Mouse (Mus musculus) thymus, adult 2 months (tissue): ENCODE measurements around the gene Plaur. TPM values are rescaled to one million over a fixed set of nuclear protein-coding genes. Genes with fewer than 3 reads are reported as not detected.

Experiments used
- DNase-seq: peaks from one replicate; pipeline ENCODE4 v3.0.0; 2021
- H3K27ac ChIP-seq: fragments of 200-500 bp; 2 replicates; pipeline ENCODE4 v1.5.1; 2012; ENCODE audit warnings: low read length, control low read depth; ENCODE audit not compliant: control insufficient read depth, insufficient read depth
- H3K27me3 ChIP-seq: fragments of 200-500 bp; 2 replicates; pipeline ENCODE4 v1.6.1; 2012; ENCODE audit warnings: mild to moderate bottlenecking, low read length, moderate library complexity, mixed read lengths; ENCODE audit not compliant: control insufficient read depth, insufficient read depth
- H3K36me3 ChIP-seq: fragments of 200-500 bp; 2 replicates; pipeline ENCODE4 v1.6.1; 2012; ENCODE audit warnings: mild to moderate bottlenecking, low read length, moderate library complexity; ENCODE audit not compliant: control insufficient read depth, insufficient read depth
- H3K4me1 ChIP-seq: fragments of 200-500 bp; replicated peaks from 2 replicates; pipeline ENCODE4 v1.6.1; 2012; ENCODE audit warnings: low read length; ENCODE audit not compliant: control insufficient read depth, insufficient read depth
- H3K4me3 ChIP-seq: fragments of 200-500 bp; 2 replicates; pipeline ENCODE4 v1.5.1; 2012; ENCODE audit warnings: mild to moderate bottlenecking, low read length, control low read depth, moderate library complexity; ENCODE audit not compliant: control insufficient read depth, insufficient read depth
- CTCF ChIP-seq: fragments of 200-500 bp; IDR thresholded peaks from 2 replicates; pipeline ENCODE4 v1.5.1; 2012; ENCODE audit warnings: mild to moderate bottlenecking, control low read depth, low read length, moderate library complexity, borderline replicate concordance; ENCODE audit not compliant: control insufficient read depth, poor library complexity, insufficient read depth; ENCODE audit errors: extremely low read depth
- POLR2A ChIP-seq: fragments of 200-500 bp; IDR thresholded peaks from 2 replicates; pipeline ENCODE4 v1.6.1; 2012; ENCODE audit warnings: mild to moderate bottlenecking, low read length, control low read depth, moderate library complexity; ENCODE audit not compliant: control insufficient read depth, poor library complexity, insufficient read depth; ENCODE audit errors: extremely low read depth
- WGBS: fragments of 180-500 bp; shearing (Covaris S2); methylation state at CpG from one replicate; pipeline ENCODE4 v1.1.7; 2018; 5-methylcytosine and 5-hydroxymethylcytosine counted together
- polyA plus RNA-seq: library from polyadenylated mRNA; depleted of rRNA; stranded (reverse); fragments of >200 nt; gene quantifications from 2 replicates; pipeline ENCODE4 v1.2.3, GENCODE M21; 2012

The Plaur gene
- polyA plus RNA-seq, 1 experiment = 9.5 TPM

DNA sequence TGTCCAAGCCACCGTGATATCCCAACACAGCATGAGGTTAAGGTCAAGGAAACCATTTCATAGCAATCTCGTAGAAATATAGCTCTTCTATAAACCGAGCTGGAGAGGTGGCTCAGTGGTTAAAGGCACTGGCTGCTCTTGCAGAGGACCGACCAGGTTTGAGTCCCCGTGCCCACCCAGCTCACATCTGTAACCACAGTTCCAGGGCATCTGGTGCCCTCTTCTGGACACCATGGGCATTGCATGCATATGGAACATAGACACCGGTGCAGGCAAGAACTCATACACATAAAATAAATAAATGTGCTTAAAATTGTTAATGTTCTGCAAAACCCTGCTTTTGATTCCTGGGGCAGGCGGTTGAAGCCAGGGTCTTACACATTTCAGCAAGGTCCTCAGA, 10.7 kb downstream of the Plaur start:
- Histone ChIP-seq H3K4me3 (no peak overlapping the region), H3K36me3 (no peaks in the 10 kb centered on the region), H3K27me3 (no peaks in the 10 kb centered on the region), H3K27ac (no peak overlapping the region), H3K4me1 (peaks cover 7% of the 10 kb centered on the region)
- WGBS = 90% methylated on average over 7 of the region's 7 CpGs
- TF ChIP-seq CTCF (peak; percentile 74; the same call in 1 of the 2 replicates), POLR2A (no peak)
- DNase-seq = peak; percentile 43

GRCm38 (mm10) chr7:24473913-24474529, 11.7 kb downstream of the Plaur start:
- Histone ChIP-seq H3K4me1 (no peaks in the 10 kb centered on the region), H3K27me3 (no peaks in the 10 kb centered on the region), H3K27ac (no peak overlapping the region), H3K36me3 (no peaks in the 10 kb centered on the region), H3K4me3 (no peak overlapping the region)
- 71% methylated on average over 10 of the region's 10 CpGs for WGBS
- TF ChIP-seq CTCF = peak; percentile 71; the same call in 1 of the 2 replicates
- no peak for TF ChIP-seq POLR2A
- DNase-seq = peak; percentile 68

DNA sequence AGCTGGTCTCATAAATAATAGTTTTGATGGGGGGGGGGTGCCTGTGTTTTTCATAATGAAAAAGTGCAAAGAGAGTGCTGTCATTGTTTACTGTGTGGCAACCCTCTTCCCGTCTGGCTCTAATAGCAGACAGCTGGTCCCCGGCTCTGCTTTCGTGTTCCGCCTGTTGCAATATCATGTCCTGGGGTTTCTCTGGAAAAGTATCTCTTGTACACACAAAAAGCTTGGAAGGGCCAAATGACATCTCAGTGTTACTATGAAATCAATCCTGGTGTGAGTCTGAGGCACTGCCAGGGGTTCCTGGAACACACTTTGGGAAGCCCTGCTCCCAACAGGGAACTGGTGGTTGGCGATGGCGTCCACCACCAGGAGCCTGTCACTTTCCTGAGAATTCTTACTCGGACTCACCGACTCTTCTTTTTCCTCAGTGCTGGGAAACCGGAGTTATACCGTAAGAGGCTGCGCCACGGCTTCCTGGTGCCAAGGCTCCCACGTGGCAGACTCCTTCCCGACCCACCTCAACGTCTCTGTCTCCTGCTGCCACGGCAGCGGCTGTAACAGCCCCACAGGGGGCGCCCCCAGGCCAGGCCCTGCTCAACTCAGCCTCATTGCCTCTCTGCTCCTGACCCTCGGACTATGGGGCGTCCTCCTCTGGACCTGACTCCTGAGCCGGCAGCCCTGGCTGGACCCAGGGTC, 12.7 kb downstream of the Plaur start:
- Histone ChIP-seq H3K4me1 (no peaks in the 10 kb centered on the region), H3K27me3 (no peaks in the 10 kb centered on the region), H3K36me3 (no peaks in the 10 kb centered on the region), H3K27ac (no peak overlapping the region), H3K4me3 (no peak overlapping the region)
- TF ChIP-seq CTCF (0 out of 2 replicates have a peak, but pooled peaks have one; percentile 25), POLR2A (no peak)
- WGBS = 94% methylated on average over 21 of the region's 21 CpGs
- DNase-seq = no peak

DNA sequence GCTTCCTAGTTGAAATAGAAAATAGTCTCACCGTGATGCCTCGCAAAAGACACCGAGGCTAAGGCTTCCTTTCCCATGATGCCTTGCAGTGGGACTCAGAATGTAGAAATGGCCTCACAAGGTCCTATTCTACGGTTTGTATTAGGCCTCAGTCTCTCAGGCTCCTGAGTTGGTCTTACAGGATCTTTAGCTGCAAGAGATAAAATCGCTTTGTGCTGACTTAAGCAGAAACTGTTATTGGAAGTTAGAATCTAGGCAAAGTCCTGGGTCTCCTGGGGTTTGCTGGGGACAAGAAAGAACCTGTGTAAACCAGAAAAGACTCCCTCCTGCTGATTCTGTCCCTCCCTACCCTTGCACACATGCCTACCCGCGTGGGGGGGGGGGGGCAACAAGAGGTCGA, 14.1 kb downstream of the Plaur start:
- H3K27me3 ChIP-seq = peaks cover 1% of the 10 kb centered on the region; the same call in 1 of the 2 replicates

GRCm38 (mm10) chr7:24476856-24477255, 14.6 kb downstream of the Plaur start:
- no peaks in the 10 kb centered on the region for H3K36me3 ChIP-seq
- peaks cover 5% of the 10 kb centered on the region; the same call in 1 of the 2 replicates for H3K27me3 ChIP-seq
- no peak overlapping the region for H3K27ac ChIP-seq
- H3K4me3 ChIP-seq = no peak overlapping the region
- no peak for DNase-seq
- 95% methylated on average over 7 of the region's 7 CpGs for WGBS
- H3K4me1 ChIP-seq = peaks cover 7% of the 10 kb centered on the region
- TF ChIP-seq CTCF (no peak), POLR2A (no peak)

More for the DNA sequence above, 14.1 kb downstream of the Plaur start:
- no peak overlapping the region for H3K27ac ChIP-seq
- 95% methylated on average over 8 of the region's 8 CpGs for WGBS
- TF ChIP-seq POLR2A = no peak
- TF ChIP-seq CTCF = no peak
- H3K36me3 ChIP-seq = no peaks in the 10 kb centered on the region
- H3K4me3 ChIP-seq = no peak overlapping the region
- no peak for DNase-seq
- H3K4me1 ChIP-seq = peaks cover 3% of the 10 kb centered on the region

- 94% methylated on average over 5 of the region's 5 CpGs for whole genome bisulfite sequencing
- Histone ChIP-seq H3K4me3 (no peak overlapping the region), H3K36me3 (no peaks in the 10 kb centered on the region), H3K27me3 (peaks cover 11% of the 10 kb centered on the region; the same call in 1 of the 2 replicates), H3K27ac (no peak overlapping the region), H3K4me1 (peaks cover 7% of the 10 kb centered on the region)
- no peak for TF ChIP-seq CTCF
- DNase-seq = no peak
Observed at GRCm38 (mm10) chr7:24478911-24479310, 16.6 kb downstream of the Plaur start.
